Mouse (Mus musculus): ENCODE data around the gene Rhpn2. TPM values are rescaled to one million over a fixed set of nuclear protein-coding genes. Genes with fewer than 3 reads are reported as not detected.

The Rhpn2 gene
- polyA plus RNA-seq, 1 experiment from 2014 or later = 5.0 TPM

GRCm38 (mm10) chr7:35349022-35349421 is 15.1 kb downstream of the Rhpn2 start:
- WGBS (ENCODE audit: insufficient replicate concordance) = 61% methylated on average over 4 of the region's 4 CpGs
- H3K4me2 ChIP-seq = no peak overlapping the region

DNA sequence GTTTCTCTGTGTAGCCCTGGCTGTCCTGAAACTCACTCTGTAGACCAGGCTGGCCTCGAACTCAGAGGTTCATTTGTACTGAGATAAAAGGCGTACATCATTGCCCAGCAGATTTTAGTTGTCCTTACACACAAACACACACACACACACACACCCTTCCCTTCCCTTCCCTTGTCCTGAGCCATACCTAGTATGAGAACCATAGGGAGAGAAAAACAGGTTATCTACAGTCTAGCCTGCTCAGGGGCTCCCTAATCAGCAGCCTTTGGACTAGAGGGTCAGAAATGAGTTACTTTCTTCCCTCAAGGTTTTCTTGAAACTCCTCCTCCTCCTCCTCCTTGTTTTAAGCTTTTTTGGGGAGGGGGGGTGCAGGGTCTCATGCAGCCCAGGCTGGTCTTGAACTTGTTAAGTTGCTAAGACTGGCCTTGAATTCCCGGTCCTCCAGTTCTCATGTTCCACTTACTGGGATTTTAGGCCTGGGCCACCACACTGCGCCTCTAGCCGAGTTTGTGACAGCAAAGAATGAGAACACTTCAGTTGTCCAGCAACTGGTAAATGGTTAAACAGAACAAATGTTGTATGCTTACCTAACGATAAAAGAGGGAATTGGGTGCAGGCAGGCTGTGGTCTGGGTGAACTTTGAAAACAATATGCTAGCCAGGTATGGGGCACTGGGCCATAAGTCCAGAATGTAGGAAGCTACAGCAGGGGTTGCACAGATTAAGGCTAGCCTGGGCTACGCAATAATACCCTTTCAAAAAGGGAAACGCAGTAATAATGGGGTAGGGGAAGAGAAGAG is 16.1 kb downstream of the Rhpn2 start:
- Histone ChIP-seq H3K27me3 (no peaks in the 10 kb centered on the region), H3K27ac (replicated peaks) (peak overlapping the region; percentile 72), H3K9me3 (replicated peaks) (no peaks in the 10 kb centered on the region), H3K9ac (no peak overlapping the region), H3K4me1 (replicated peaks) (peaks cover 18% of the 10 kb centered on the region), H3K4me2 (no peak overlapping the region), H3K36me3 (replicated peaks) (no peaks in the 10 kb centered on the region), H3K4me3 (replicated peaks) (no peak overlapping the region)
- WGBS (ENCODE audit: insufficient replicate concordance) = 63% methylated on average over 8 of the region's 8 CpGs
- peak; percentile 55; the same call in 1 of the 2 replicates for ATAC-seq (ENCODE audit: insufficient read depth)

More at GRCm38 (mm10) chr7:35349022-35349421, 15.1 kb downstream of the Rhpn2 start:
- no peak for ATAC-seq (ENCODE audit: insufficient read depth)
- Histone ChIP-seq H3K9ac (no peak overlapping the region), H3K36me3 (replicated peaks) (no peaks in the 10 kb centered on the region), H3K27ac (replicated peaks) (no peak overlapping the region), H3K4me3 (replicated peaks) (no peak overlapping the region), H3K27me3 (no peaks in the 10 kb centered on the region), H3K4me1 (replicated peaks) (peaks cover 18% of the 10 kb centered on the region), H3K9me3 (replicated peaks) (no peaks in the 10 kb centered on the region)

- Histone ChIP-seq H3K27me3 (no peaks in the 10 kb centered on the region), H3K9ac (no peak overlapping the region), H3K4me2 (no peak overlapping the region), H3K4me1 (replicated peaks) (peaks cover 18% of the 10 kb centered on the region), H3K27ac (replicated peaks) (no peak overlapping the region), H3K36me3 (replicated peaks) (no peaks in the 10 kb centered on the region), H3K4me3 (replicated peaks) (no peak overlapping the region), H3K9me3 (replicated peaks) (no peaks in the 10 kb centered on the region)
- 63% methylated on average over 3 of the region's 3 CpGs for WGBS (ENCODE audit: insufficient replicate concordance)
- no peak for ATAC-seq (ENCODE audit: insufficient read depth)
These were observed 17.2 kb downstream of the Rhpn2 start for GRCm38 (mm10) chr7:35351155-35351554.

GRCm38 (mm10) chr7:35353306-35353705 is 19.3 kb downstream of the Rhpn2 start:
- ATAC-seq (ENCODE audit: insufficient read depth) = no peak
- H3K36me3 ChIP-seq (replicated peaks) = no peaks in the 10 kb centered on the region
- WGBS (ENCODE audit: insufficient replicate concordance) = 80% methylated on average over 15 of the region's 15 CpGs

DNA sequence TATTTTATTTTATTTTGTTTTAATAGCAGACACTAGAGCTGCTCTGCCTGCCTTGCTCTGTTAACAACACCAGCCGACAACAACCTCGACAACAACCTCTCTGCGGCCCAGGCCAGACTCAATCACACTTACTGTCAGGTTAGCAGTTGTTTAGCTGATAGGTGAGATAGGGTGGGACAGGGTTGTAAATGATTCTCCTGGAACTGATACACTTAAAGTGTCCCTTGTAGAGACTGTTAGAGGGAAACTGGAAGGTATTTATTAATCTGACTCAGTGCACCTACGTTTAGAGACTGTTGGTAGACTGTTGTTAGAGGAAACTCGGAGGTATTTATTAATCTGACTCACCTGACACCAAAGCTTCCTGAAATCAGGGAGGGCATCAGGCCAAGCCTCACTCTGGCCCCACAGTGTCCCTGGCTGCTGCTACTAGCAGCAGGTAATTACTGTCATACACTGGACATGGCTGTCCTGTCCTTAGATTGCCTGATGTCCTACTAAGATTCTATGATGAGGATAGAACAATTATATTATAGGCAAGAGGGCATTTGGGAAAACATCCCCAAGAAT is 21.4 kb downstream of the Rhpn2 start:
- no peak overlapping the region for H3K4me3 ChIP-seq (replicated peaks)
- H3K4me2 ChIP-seq = no peak overlapping the region
- H3K9ac ChIP-seq = no peak overlapping the region
- no peaks in the 10 kb centered on the region; the same call in 1 of the 2 replicates for H3K4me1 ChIP-seq (replicated peaks)
- no peaks in the 10 kb centered on the region for H3K9me3 ChIP-seq (replicated peaks)
- 50% methylated on average over 5 of the region's 5 CpGs for WGBS (ENCODE audit: insufficient replicate concordance)
- ATAC-seq (ENCODE audit: insufficient read depth) = no peak
- H3K36me3 ChIP-seq (replicated peaks) = no peaks in the 10 kb centered on the region
- H3K27ac ChIP-seq (replicated peaks) = no peak overlapping the region
- no peaks in the 10 kb centered on the region for H3K27me3 ChIP-seq

More at GRCm38 (mm10) chr7:35353306-35353705, 19.3 kb downstream of the Rhpn2 start:
- Histone ChIP-seq H3K4me3 (replicated peaks) (no peak overlapping the region), H3K9me3 (replicated peaks) (no peaks in the 10 kb centered on the region), H3K27ac (replicated peaks) (no peak overlapping the region), H3K4me2 (no peak overlapping the region), H3K4me1 (replicated peaks) (peaks cover 10% of the 10 kb centered on the region), H3K9ac (no peak overlapping the region), H3K27me3 (no peaks in the 10 kb centered on the region)

GRCm38 (mm10) chr7:35357621-35358020 is 23.7 kb downstream of the Rhpn2 start:
- Histone ChIP-seq H3K4me1 (replicated peaks) (0 out of 2 replicates have a peak, but pooled peaks cover 6% of the 10 kb centered on the region), H3K4me3 (replicated peaks) (no peak overlapping the region), H3K27me3 (no peaks in the 10 kb centered on the region), H3K4me2 (no peak overlapping the region), H3K9me3 (replicated peaks) (no peaks in the 10 kb centered on the region), H3K36me3 (replicated peaks) (no peaks in the 10 kb centered on the region), H3K9ac (no peak overlapping the region), H3K27ac (replicated peaks) (no peak overlapping the region)
- no peak for ATAC-seq (ENCODE audit: insufficient read depth)
- WGBS (ENCODE audit: insufficient replicate concordance) = 70% methylated on average over 12 of the region's 12 CpGs

- H3K36me3 ChIP-seq (replicated peaks) = 0 out of 2 replicates have a peak, but pooled peaks cover 3% of the 10 kb centered on the region
- 60% methylated on average over 5 of the region's 5 CpGs for WGBS (ENCODE audit: insufficient replicate concordance)
- ATAC-seq (ENCODE audit: insufficient read depth) = no peak; the same call in 1 of the 2 replicates
- H3K27ac ChIP-seq (replicated peaks) = no peak overlapping the region
- H3K4me1 ChIP-seq (replicated peaks) = 0 out of 2 replicates have a peak, but pooled peaks cover 7% of the 10 kb centered on the region
- 0 out of 2 replicates have a peak overlapping the region, but pooled peaks have one; percentile 25 for H3K4me2 ChIP-seq
- no peaks in the 10 kb centered on the region for H3K9me3 ChIP-seq (replicated peaks)
- H3K4me3 ChIP-seq (replicated peaks) = no peak overlapping the region
- no peak overlapping the region for H3K9ac ChIP-seq
- no peaks in the 10 kb centered on the region for H3K27me3 ChIP-seq
These were observed 28.3 kb downstream of the Rhpn2 start for GRCm38 (mm10) chr7:35362253-35362652.

DNA sequence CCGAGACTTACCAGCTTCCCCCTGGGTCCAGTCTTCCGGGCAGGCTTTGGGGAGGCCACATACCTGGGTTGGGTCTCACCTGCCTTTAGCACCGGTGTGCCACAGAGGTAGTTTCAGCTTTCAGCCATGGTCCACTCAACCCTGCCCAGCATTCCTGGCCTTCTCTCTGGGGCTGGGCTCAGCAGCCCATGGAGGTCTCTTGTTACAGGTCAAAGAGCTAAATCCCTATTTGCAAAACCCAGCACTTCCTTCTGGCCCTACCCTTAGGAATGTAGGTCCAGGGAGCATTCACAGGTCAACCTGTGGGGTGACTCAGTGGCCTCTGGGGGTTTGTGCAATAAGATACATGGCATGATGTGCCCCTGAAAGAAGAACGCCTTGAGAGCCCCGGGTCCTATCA is 28.9 kb downstream of the Rhpn2 start:
- Histone ChIP-seq H3K9me3 (replicated peaks) (no peaks in the 10 kb centered on the region), H3K4me1 (replicated peaks) (0 out of 2 replicates have a peak, but pooled peaks cover 7% of the 10 kb centered on the region), H3K4me2 (peak overlapping the region; percentile 25; the same call in 1 of the 2 replicates), H3K9ac (no peak overlapping the region), H3K27ac (replicated peaks) (0 out of 2 replicates have a peak overlapping the region, but pooled peaks have one; percentile 38), H3K4me3 (replicated peaks) (no peak overlapping the region), H3K27me3 (no peaks in the 10 kb centered on the region), H3K36me3 (replicated peaks) (0 out of 2 replicates have a peak, but pooled peaks cover 3% of the 10 kb centered on the region)
- ATAC-seq (ENCODE audit: insufficient read depth) = peak; percentile 78
- 64% methylated on average over 5 of the region's 5 CpGs for WGBS (ENCODE audit: insufficient replicate concordance)

- no peak for ATAC-seq (ENCODE audit: insufficient read depth)
- Histone ChIP-seq H3K9me3 (replicated peaks) (no peaks in the 10 kb centered on the region), H3K27me3 (no peaks in the 10 kb centered on the region), H3K4me2 (no peak overlapping the region), H3K36me3 (replicated peaks) (0 out of 2 replicates have a peak, but pooled peaks cover 6% of the 10 kb centered on the region), H3K9ac (no peak overlapping the region), H3K4me1 (replicated peaks) (0 out of 2 replicates have a peak, but pooled peaks cover 7% of the 10 kb centered on the region), H3K4me3 (replicated peaks) (no peak overlapping the region), H3K27ac (replicated peaks) (no peak overlapping the region)
- WGBS (ENCODE audit: insufficient replicate concordance) = 67% methylated on average over 12 of the region's 12 CpGs
These were observed 31.4 kb downstream of the Rhpn2 start for GRCm38 (mm10) chr7:35365161-35365910.

- 75% methylated on average over 14 of the region's 14 CpGs for WGBS (ENCODE audit: insufficient replicate concordance)
- no peak for ATAC-seq (ENCODE audit: insufficient read depth)
- 0 out of 2 replicates have a peak, but pooled peaks cover 6% of the 10 kb centered on the region for H3K36me3 ChIP-seq (replicated peaks)
- no peak overlapping the region for H3K4me3 ChIP-seq (replicated peaks)
- no peaks in the 10 kb centered on the region for H3K27me3 ChIP-seq
- no peaks in the 10 kb centered on the region for H3K4me1 ChIP-seq (replicated peaks)
- no peak overlapping the region for H3K4me2 ChIP-seq
- H3K9me3 ChIP-seq (replicated peaks) = no peaks in the 10 kb centered on the region
- no peak overlapping the region for H3K27ac ChIP-seq (replicated peaks)
- H3K9ac ChIP-seq = no peak overlapping the region
These were observed 37.1 kb downstream of the Rhpn2 start for GRCm38 (mm10) chr7:35371096-35371495.
